Mouse (Mus musculus): ENCODE results near the gene Rnf217.

The Rnf217 gene

DNA sequence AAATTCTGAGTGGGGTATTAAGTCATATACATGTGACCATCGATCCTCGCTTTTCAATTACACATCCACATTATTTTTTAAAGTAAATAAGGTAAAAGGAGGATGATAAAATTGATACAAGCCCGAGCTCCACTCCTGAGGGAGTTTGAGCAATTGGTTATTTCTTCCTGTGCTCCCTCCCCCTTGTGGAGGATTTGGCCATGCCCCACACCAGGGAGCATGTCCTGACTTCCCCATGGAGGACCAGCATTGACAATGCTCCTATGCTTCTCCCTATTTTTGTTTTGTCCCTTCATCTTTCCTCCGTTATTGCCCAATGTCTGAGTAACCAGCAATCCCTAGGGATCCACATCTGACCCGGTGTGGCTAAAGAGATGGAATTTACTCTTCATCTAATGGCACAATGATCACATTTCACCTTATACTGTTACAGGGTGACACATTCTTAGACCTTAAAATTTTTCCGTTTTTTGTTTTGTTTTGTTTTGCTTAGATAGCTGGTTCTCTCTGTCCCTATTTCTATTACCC, 53.5 kb downstream of the Rnf217 start:
- ATAC-seq (ENCODE audit: low TSS enrichment) = no peak

DNA sequence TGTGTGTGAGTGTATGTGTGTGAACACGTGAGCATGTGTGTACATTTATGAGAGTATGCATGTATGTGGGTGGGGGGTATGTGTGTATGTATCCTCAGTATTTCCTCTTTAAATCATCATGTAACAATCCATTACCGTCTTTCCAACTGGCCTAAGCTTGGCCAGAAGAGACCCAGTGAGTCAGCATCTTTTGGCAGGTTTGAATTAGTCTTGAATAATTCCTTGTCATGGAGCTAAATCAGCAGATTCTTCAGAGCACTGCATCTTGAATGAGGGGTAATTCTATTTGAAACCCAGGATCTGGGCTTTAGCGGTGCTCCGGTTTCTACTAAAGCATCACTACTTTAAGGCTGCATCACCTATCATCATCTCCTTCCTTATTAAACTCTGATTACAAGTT, 55.7 kb downstream of the Rnf217 start:
- ATAC-seq (ENCODE audit: low TSS enrichment) = no peak

DNA sequence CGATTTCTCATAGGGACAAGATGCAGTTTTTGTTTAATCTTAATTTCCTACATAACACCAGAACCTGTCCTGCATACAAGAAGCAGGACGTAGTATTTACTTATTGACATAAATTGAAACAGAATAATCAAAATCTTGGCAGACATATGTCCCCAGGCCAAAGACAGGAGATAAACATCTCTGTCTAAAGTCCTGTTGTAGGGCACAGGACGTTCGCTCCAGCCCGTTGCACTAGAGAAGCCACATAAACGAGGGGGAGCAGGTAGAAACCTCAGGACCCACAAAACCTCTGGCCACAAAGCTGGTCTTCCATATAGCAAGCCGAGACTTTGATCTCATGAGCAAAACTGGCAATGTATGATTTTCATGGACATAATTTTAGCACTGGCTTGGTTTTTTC, 57.1 kb downstream of the Rnf217 start:
- no peak for ATAC-seq (ENCODE audit: low TSS enrichment)

DNA sequence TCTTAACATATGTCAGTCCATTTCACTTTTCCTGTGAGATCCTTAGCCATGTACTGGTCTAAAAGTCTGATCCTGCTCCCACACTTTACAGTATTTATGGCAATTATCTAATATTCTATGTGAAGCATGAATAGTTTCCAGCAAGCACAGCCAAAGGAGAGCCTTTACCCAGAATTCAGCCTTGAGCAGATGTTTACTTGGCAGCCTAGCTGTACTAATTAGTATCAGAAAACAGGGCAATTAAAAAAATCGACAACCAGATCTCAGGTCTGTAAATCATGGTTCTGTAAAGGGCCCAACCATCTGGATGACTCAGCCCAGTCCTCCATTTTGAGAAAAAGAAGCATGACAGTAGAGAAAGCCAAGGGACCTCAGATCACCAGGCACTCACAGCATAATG, 57.6 kb downstream of the Rnf217 start:
- no peak for ATAC-seq (ENCODE audit: low TSS enrichment)

DNA sequence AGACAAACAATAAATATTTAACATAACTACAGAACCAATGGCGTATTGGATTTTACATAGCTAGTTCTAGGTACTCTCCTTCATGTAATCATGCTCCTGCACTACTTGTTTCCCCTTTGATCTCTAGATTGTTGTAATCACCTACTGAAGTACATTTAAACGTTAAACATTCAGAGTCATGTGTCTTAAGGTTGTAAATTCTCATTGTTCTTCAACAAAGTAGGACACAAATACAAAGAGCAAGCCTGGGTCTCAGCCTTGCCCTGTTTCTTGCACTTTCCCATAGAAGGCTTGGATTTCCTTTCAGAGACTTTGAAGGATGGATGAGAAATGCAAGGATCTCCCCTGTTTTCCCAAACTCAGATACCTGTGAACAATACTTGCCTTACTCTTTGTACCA, 61.8 kb downstream of the Rnf217 start:
- no peak for ATAC-seq (ENCODE audit: low TSS enrichment)

DNA sequence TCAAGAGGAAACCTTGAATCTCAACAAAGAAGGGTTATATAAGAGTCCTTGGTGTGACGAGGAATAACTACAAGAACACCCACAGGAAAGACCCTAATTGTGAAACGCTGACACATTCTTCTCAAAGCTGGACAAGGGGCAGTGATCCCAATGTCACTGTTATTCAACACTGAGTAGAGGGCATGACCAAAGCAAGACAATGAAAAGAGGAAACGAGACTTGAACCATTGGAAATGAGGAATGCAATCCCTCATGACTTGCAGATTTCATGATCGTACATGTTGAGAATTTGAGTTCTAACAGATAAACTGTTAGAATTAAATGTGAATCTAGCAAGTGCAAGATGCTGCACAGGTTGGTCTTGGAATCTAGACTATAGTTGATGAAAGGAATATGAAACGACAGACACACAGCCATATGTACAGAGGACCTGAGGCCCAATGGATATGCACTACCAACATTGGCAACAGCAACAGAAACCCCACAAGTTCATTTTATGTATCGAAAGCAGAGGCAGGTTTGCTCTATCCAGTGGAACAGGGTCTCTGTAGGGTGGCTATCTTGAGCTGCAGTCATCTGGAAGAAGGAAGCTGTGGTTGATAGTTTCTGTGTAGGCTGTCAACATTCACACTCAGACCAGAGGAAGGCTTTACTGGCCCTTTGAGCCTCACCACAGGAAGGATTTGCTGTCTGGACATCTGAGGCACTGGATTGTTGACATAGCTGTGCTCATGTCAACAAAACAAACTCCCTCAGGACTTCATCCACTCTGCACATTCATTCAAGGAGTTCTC, 64.6 kb downstream of the Rnf217 start:
- no peak for ATAC-seq (ENCODE audit: low TSS enrichment)

DNA sequence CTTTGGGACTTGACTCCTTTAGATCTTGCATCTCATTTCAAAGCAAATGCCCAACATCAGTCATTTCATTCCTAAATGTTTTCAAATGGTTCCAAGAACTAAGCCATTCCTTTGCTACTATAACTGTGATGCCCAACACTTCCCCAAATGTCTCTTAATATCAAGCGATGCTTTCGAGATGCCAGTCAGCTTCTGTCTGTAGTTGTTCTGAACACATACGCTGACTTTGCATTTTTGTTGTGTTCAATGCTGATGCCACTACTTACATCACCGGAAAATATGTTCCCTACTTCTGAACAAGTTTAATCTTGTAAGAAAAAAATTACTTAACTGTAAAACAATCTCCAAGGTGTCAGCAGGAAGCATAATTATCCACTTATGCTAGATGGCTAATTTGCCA, 68.5 kb downstream of the Rnf217 start:
- ATAC-seq (ENCODE audit: low TSS enrichment) = no peak

DNA sequence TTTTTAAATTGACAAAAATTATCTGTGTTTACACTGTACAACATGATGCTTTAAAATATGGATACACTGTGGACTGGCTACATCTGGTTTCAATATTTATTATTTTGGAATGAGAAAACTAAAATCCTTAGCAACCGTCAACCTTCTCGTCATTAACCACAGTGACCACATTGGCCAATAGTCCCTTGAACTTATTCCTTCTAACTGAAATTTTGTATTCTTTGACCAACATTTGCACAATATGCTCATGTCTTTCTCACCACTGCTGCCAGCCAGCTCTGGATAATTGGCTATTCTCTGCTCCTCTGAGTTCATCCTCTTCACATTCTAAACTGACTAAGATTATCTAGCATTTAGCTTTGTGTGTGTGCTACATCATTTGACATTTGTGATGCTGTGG, 69.6 kb downstream of the Rnf217 start:
- no peak for ATAC-seq (ENCODE audit: low TSS enrichment)

DNA sequence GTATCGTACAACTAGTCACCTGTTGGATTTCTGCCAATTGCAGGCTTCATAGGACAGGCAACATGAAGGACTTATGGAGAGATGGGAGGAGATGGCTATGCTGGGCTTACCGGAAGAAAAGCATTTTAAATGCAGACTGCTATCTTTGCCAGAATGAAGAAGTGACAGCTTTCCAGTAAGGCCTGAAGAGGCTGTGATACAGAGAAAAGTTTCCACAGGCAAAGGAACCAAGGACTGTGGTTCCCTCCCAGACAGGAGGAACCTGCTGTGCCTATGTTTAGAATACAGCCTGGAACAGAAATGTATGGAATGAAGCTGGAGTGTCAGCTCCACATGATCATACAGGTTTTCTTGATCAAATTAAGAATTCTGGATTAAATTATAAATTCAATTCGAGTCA, 70.3 kb downstream of the Rnf217 start:
- ATAC-seq (ENCODE audit: low TSS enrichment) = no peak

DNA sequence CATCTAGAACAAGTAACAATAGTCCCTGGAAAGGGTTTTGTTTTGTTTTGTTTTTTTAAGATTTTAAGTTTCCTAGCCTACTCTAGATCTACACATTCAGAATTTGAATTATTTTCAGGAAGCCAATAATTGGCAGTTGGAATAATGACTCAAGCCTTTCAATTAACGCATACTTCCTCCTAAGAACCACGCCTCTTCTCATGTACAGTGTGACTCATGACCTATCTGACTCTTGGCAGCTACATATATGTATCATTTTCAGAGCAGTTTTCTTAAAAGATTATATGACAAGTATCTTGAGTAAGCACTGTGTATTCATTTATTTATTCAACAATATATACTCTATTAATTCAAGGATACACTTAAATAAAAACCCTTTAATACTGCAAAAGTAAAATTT, 70.7 kb downstream of the Rnf217 start:
- ATAC-seq (ENCODE audit: low TSS enrichment) = no peak

DNA sequence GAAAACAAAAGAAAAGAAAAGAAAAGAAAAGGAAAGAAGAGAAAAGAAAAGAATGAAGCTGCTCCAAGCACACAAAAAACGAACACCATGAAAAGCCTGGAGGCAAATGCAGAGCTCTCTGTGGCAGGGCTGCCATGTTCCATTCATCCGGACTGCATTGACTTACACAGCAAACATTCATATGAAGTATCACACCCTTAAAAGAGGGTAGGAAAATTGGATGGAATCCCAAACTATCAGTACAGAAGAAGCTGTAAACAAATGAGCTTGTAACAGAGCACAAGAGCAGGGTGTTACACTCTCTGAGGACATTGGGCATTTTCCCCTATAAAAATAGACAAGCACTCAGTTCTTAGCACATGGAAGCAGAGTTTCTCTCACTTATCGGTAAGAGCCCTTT, 71.8 kb downstream of the Rnf217 start:
- no peak for ATAC-seq (ENCODE audit: low TSS enrichment)

DNA sequence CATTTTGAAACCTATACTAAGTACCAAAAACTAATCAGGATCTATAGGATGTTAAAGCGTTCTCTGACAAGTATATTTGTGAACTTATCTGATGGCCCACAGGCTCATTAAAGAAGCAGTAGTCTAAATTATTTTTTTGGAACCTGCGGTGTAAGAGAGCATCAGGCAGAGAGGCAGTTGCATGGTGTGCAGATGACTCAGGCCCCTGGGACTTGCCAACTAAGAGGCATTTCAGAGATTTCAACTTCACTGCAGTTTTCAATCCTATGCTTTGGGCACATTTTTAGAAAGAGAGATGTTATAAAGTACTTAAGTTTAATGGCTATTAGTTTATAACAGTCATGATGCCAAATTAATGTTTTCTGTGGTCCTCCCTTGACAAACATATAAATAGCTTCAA, 73.9 kb downstream of the Rnf217 start:
- ATAC-seq (ENCODE audit: low TSS enrichment) = peak; percentile 73

DNA sequence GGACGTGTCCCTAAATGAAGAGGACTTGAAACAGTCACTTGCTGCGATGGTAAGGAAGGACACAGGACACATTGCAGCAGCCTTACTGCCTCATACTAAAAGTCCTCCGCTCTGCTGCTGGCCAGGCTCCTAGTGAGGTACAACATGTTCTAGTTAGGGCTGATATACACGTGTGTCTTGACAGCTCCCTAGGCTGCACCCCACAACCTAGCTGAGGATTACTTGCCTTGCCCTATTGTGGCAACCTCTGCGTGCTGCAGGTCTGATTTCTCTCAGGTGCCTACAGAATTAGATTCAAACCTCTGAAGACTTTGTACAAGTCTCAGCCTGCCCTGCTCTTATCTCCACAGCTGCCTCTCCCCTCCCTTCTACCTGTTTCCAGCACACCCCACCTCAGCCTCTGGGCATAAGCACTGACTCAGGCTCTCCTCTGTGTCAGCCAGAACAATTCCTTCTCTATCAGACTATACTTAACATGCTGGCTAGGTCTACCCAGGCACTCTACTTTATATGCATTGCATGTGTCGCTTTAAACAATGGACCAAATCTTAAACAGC, 75.6 kb downstream of the Rnf217 start:
- no peak for ATAC-seq (ENCODE audit: low TSS enrichment)

DNA sequence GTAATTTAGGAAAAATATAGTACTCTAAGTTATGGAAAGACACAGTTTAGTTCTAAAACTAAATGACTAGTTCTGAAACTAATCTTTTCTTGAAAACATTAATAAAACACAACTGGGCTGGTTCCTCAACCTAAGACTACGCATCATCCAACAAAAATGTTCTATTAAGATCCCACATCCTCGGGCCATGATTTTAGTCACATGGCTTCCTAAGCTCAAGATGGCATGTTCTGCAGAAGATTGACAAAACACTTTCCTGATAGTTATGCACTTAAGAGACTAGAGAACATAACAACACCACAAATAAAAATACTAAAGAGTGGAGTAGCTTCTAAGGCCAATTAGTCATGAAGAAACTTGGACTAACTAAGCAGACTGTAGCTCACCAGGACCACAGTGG, 76.2 kb downstream of the Rnf217 start:
- ATAC-seq (ENCODE audit: low TSS enrichment) = no peak

DNA sequence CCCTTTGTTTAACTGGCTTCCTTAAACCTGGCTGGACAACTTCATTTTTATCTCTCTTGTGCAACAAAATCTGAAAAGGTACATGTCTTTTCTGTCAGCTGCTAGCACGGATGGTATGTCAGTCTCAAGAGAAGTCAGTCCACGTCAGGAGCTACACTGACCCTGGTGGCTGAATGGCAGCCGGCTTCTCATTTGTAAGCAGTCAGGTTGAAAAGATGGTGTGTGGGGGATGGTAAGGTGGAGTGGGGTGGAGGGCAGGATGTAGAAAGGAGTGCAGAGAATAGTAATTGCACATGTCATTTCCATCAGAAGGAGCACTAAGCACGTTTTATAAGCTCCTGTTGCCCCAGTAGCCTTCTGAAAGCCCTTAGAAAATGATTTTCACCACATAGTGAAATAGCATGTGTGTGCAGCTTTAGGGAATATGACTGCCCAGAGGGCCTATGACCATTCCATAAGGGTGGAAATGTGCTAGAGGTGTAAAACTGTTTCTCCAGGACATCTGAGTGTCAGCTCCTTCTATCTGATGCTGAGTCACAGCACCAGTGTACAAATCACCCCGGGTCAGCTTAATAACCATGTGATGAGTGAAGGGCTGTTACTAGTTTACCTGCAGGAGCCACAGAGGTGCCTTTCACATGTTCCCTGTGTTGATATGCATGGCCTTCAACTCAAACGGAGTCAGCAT, 80.5 kb downstream of the Rnf217 start:
- ATAC-seq (ENCODE audit: low TSS enrichment) = no peak

DNA sequence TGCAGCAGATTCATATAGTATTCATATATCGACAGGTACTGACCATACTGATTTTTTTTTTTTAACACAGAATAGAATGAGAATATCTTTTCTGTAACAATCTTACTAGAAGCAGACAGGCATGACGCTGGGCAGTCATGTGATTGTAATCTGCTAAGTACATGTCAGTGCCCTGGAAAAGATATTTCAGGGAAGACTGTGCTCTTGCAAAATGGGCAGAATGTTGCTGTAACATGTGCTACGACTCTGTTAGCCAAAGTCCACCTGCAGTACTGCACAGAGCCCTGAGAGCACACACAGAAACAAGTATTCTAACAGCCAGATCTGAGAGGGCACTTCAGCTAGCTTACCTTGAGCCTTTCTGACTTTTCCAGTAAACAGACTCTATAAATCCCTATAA, 83.3 kb downstream of the Rnf217 start:
- ATAC-seq (ENCODE audit: low TSS enrichment) = no peak

DNA sequence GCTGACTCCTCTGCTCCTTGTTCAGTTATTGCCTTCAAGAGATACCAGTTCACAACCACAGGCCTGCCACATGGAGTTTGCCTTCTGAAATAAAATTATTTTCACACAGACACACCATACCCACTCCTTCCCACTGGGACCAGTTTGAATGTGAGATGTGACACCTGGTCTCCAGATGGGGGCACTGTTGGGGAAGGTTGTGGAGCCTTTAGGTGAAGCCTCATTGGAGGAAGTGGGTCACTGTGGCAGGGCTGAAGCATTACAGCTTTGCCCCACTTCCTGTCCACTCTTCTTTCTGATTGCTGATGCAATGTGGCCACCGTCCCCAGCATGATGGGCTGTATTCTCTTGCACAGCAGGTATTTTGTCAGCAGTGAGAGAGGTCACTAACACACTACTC, 89.6 kb downstream of the Rnf217 start:
- peak; percentile 34; the same call in 1 of the 2 replicates for ATAC-seq (ENCODE audit: low TSS enrichment)

DNA sequence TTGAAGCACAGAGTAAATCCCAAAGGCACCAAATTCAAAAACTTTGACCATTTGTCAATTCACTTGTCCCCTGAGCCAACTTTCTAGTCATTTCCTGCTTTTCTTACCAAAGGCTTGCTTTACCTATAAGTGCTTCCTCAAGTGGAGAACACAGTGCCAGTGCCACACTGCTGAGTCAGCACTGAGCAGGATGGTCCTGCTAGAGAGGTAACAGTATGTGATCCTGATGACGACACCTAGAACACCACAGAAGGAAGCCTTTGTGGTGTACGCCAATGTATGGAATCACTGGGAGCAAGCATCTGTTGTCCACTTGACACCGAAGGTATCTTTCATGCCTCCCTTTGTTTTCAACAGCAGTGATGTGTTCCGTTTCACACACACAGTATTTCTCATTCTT, 90.8 kb downstream of the Rnf217 start:
- no peak for ATAC-seq (ENCODE audit: low TSS enrichment)

DNA sequence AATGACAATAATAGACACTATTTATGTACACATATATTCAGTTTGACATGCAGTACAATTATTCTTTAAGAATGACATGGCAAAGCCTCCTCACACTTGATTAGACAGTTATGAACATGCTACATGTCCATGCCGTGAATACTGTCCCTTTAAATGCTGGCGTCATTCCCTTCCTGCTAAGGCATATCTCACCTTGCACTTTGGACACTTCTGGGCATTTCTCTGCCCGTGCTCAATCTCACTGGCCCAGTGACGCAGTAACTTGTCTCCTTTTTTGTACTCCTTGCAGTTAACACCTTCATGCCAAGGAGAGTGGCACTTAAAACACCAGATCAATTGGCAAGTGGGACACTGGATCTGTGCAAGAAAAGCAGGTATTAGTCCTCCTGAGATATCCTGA, 91.8 kb downstream of the Rnf217 start:
- ATAC-seq (ENCODE audit: low TSS enrichment) = no peak

DNA sequence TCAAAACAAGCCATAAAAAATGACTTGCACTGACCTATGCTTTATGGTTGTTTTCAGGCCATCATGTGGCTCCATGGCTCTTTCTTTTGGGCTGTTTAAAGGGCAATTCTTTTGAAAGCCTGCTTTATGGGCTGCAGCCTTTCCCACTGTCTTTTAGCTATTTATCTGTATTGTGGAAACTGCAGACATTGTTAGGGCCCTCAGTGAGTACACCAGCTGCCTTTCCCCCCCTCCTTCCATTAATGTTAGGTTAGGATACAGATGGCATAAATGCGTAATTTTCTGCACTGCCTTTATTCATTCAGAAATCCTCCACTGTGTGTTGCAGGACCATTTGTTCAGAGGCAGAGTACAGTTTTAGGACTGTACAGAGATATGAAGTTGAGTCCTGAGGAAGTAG, 93.1 kb downstream of the Rnf217 start:
- ATAC-seq (ENCODE audit: low TSS enrichment) = no peak

DNA sequence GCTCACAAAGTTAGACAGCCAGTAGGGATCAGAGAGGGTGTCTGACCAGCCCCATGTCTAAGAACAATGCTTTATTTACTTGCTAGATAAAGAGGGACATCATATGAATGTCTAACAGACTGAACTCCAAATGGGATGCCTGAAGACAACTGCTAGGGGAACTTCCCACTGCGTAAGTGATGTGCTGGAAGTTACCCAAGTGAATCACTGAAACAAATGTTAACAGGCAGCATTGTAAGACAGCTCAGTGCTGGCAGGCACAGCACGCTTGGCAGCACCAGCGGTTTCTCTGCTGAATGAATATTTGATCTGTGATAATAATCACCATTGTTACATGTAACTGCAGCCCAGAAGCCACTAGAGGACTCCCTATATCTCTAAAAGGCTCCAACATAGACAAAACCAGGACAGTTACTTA, 104.8 kb downstream of the Rnf217 start:
- ATAC-seq (ENCODE audit: low TSS enrichment) = peak; percentile 95

DNA sequence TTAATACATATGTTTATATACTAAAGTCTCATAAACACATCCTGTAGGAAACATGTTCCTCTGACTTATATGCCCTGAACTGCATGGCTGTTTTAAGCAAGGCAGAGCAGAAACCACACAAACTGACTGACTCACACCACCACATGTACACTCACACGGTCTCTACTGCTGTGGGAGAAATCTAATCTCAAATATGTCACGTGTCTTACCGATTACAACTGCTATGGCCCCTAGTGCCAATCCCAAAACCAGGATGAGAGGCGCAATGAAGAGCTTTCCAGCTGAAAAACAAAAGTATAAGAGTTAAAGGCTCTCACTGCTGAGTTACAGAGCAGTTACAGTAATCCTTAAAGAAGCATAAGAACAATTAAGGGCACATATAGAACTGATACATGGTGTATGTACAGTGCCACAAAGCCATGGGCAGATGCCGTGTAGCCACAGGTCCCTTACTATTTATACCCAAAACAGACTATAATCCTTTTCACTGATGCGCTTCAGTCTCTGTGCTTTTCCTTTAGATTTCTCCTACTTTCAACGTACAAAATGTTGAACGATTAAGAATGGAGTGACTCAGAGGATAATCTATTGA, 105.3 kb downstream of the Rnf217 start:
- peak; percentile 11; the same call in 1 of the 2 replicates for ATAC-seq (ENCODE audit: low TSS enrichment)

DNA sequence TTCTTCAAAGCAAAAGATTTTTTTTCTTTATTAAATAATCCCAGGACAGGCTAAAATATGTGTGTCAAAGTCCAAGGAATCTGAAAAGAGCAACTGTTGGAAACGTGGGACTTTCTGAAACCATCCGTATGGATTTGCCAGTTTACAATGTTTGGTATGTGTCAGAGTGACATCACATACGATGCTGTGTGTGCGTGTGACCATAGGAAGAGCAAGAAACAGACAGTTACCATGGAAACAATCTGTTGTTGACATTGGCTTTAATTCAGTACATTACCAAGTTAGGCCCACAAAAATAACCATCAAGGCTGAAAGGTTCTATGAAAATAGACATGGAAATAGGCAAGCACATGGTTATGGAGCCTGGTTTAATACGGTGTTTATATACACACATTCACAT, 107.3 kb downstream of the Rnf217 start:
- no peak for ATAC-seq (ENCODE audit: low TSS enrichment)

Measured in frontal cortex, adult (tissue).